Mouse (Mus musculus) liver, adult 2 months (tissue): Measurements from ENCODE around the gene Wbp11. TPM values are rescaled to one million over a fixed set of nuclear protein-coding genes. Genes with fewer than 3 reads are reported as not detected.

Source experiments
- DNase-seq: peaks from one replicate; pipeline ENCODE4 v3.0.0-alpha.2; 2011; ENCODE audit warnings: low read depth, low spot score; ENCODE audit errors: extremely low read depth
- H3K27ac ChIP-seq: fragments of 200-500 bp; replicated peaks from 2 replicates; pipeline ENCODE4 v1.5.1; 2012; ENCODE audit warnings: low read depth, mild to moderate bottlenecking, control low read depth, inconsistent platforms, low read length; ENCODE audit not compliant: insufficient read depth
- H3K27me3 ChIP-seq: fragments of 200-500 bp; 2 replicates; pipeline ENCODE4 v1.6.1; 2012; ENCODE audit warnings: mild to moderate bottlenecking, moderate library complexity, low read length, inconsistent platforms; ENCODE audit not compliant: control insufficient read depth, insufficient read depth
- H3K36me3 ChIP-seq: fragments of 200-500 bp; 2 replicates; pipeline ENCODE4 v1.6.1; 2012; ENCODE audit warnings: low read length, inconsistent platforms; ENCODE audit not compliant: control insufficient read depth, insufficient read depth
- H3K4me1 ChIP-seq: fragments of 200-500 bp; 2 replicates; pipeline ENCODE4 v1.6.1; 2011; ENCODE audit warnings: low read length; ENCODE audit not compliant: control insufficient read depth, insufficient read depth
- H3K4me3 ChIP-seq: fragments of 200-500 bp; 2 replicates; pipeline ENCODE4 v1.5.1; 2011; ENCODE audit warnings: low read depth, mild to moderate bottlenecking, control low read depth, low read length, moderate library complexity; ENCODE audit not compliant: insufficient read depth
- H3K79me2 ChIP-seq: fragments of 200-500 bp; 2 replicates; pipeline ENCODE4 v1.6.1; 2012; ENCODE audit warnings: inconsistent platforms, mild to moderate bottlenecking, low read length, moderate library complexity; ENCODE audit not compliant: control insufficient read depth, insufficient read depth
- H3K9ac ChIP-seq: fragments of 200-500 bp; 2 replicates; pipeline ENCODE4 v1.6.1; 2012; ENCODE audit warnings: low read depth, mild to moderate bottlenecking, control low read depth, inconsistent platforms, low read length
- CTCF ChIP-seq: fragments of 200-500 bp; IDR thresholded peaks from 2 replicates; pipeline ENCODE4 v1.5.1; 2011; ENCODE audit warnings: low read depth, low read length, control low read depth
- POLR2A ChIP-seq: fragments of 200-500 bp; IDR thresholded peaks from 2 replicates; pipeline ENCODE4 v1.6.1; 2011; ENCODE audit warnings: low read length, control low read depth; ENCODE audit not compliant: insufficient read depth; ENCODE audit errors: extremely low read depth
- WGBS: fragments of 180-500 bp; shearing (Covaris S2); methylation state at CpG from one replicate; pipeline ENCODE4 v1.1.7; 2018; 5-methylcytosine and 5-hydroxymethylcytosine counted together
- polyA plus RNA-seq: library from polyadenylated mRNA; depleted of rRNA; stranded (reverse); fragments of >200 nt; gene quantifications from 2 replicates; pipeline ENCODE4 v1.2.3, GENCODE M21; 2012
- total RNA-seq: library from RNA; depleted of rRNA; stranded (reverse); fragments of >200 nt; gene quantifications from 2 replicates; pipeline ENCODE4 v1.2.3, GENCODE M21; 2014

Wbp11 gene
- total and polyA plus RNA-seq, 2 experiments: 6.6 to 18.0 TPM

DNA sequence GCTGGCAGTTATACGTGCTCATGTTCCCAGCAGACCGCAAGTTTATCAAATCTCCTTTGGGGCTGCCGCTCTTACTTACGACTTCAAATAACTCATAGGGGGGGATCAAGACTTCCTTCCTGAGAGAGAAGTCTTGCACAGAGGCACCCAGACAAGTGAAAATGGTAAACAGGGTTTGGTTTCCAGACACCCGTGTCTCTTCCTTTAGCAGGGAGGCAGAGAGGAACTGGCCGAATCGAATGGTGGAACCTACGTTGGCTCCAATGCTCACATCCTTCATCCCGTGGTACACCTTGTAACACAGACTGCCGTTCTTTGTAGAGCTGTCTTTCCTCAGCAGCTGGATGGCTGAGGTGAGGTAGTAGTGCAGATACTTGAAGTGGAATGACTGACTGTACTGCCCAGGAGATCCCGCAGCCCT, 26.3 kb upstream of the Wbp11 start:
- Histone ChIP-seq H3K27ac (no peak overlapping the region), H3K9ac (no peak overlapping the region), H3K4me3 (no peak overlapping the region), H3K27me3 (no peaks in the 10 kb centered on the region), H3K36me3 (no peaks in the 10 kb centered on the region), H3K79me2 (no peaks in the 10 kb centered on the region), H3K4me1 (no peaks in the 10 kb centered on the region)
- 84% methylated on average over 11 of the region's 11 CpGs for WGBS
- DNase-seq: no peak
- TF ChIP-seq CTCF (no peak), POLR2A (no peak)

DNA sequence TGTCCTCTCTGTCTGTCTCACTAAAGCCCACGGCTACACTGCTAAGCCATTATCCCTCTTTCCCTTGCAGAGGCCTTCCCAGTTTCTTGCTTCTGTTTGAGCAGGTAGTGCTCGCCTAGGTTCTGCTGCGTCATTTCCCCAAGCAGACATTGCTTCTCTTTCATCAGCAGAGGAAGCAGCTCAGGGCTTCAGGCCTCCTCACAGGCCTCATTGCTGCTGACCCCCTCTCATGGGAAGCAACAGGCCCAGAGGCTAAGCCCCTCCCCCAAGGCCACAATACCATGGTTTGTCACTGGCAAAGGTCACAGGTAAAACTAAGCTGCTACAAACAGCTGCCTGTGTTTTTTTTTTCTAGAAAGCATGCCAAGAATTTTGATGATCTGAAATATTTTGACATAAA, 24.7 kb upstream of the Wbp11 start:
- H3K79me2 ChIP-seq: no peaks in the 10 kb centered on the region
- H3K27me3 ChIP-seq: no peaks in the 10 kb centered on the region
- TF ChIP-seq CTCF (no peak), POLR2A (no peak)
- no peak overlapping the region for H3K27ac ChIP-seq
- no peaks in the 10 kb centered on the region for H3K36me3 ChIP-seq
- no peak overlapping the region for H3K9ac ChIP-seq
- no peak overlapping the region for H3K4me3 ChIP-seq
- H3K4me1 ChIP-seq: no peaks in the 10 kb centered on the region
- DNase-seq: no peak
- WGBS: 77% methylated on average over 3 of the region's 3 CpGs

DNA sequence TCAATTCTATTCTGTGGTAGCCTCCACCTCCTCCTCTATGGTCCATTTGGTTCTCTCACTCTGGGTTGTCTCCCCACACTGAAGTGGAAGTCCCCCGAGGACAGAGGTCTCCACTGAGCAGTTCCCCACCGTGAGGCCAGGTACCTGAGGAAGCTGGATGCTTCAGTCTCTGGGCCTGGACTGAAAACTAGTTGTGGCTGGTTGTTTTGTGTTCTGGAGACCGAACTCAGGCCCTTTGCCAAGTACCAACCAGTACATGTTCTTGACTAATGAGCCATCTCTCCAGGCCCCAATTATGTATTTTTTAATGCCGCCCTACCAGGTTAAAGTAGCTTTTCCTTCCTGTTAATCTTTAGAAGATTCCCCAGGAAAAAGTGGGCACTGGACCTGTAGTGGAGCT, 24.3 kb upstream of the Wbp11 start:
- 87% methylated on average over 4 of the region's 4 CpGs for WGBS

DNA sequence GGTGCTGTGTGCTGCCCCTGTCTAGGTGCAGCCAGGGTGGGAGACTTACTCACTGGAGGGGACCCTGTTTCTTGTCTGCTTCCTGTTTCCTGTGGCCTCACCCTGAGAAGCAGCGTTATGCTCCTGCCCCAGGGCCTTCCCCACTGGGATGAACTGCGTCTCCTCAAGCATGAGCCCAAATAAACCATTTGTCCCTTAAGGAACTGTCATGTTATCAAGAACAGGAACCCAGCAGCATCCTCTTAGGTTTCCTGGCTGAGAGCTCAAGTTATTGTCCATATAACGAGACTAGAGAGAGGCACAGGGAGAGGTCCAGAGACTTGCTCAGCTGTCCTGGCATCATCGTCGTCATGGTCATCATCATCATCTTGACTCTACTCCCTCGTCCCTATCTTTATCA, 22.2 kb upstream of the Wbp11 start:
- TF ChIP-seq POLR2A (no peak), CTCF (no peak)
- no peak for DNase-seq
- WGBS: 77% methylated on average over 6 of the region's 6 CpGs
- H3K36me3 ChIP-seq: no peaks in the 10 kb centered on the region
- no peak overlapping the region for H3K27ac ChIP-seq
- no peak overlapping the region for H3K4me3 ChIP-seq
- H3K4me1 ChIP-seq: no peaks in the 10 kb centered on the region
- H3K9ac ChIP-seq: no peak overlapping the region
- H3K79me2 ChIP-seq: no peaks in the 10 kb centered on the region
- no peaks in the 10 kb centered on the region for H3K27me3 ChIP-seq

More for the DNA sequence above, 24.3 kb upstream of the Wbp11 start:
- Histone ChIP-seq H3K4me3 (no peak overlapping the region), H3K4me1 (no peaks in the 10 kb centered on the region), H3K79me2 (no peaks in the 10 kb centered on the region), H3K27ac (no peak overlapping the region), H3K27me3 (no peaks in the 10 kb centered on the region), H3K9ac (no peak overlapping the region), H3K36me3 (no peaks in the 10 kb centered on the region)
- no peak for DNase-seq
- no peak for TF ChIP-seq CTCF
- no peak for TF ChIP-seq POLR2A

DNA sequence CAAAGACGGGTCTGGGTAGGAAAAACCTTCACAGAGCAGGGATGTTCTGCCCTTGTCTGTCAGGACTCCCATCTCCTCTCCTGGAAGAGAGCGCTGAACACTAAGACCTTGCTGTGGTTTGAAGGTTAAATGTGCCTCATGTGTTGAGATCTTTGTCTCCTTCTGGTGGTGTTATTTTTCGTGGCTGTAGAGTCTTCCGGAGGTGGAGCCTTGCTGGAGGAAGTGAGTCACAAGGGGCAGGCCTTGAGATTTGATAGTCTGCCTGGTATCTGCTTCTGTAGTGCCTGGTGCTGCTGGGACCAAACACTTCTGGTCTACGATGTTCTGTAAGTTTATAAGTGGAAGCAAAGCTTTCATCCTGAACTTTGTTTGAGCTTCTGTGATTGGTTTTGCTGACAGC, 20.9 kb upstream of the Wbp11 start:
- Histone ChIP-seq H3K27me3 (no peaks in the 10 kb centered on the region), H3K9ac (no peak overlapping the region), H3K4me3 (no peak overlapping the region), H3K79me2 (no peaks in the 10 kb centered on the region), H3K36me3 (no peaks in the 10 kb centered on the region), H3K27ac (no peak overlapping the region), H3K4me1 (no peaks in the 10 kb centered on the region)
- DNase-seq: no peak
- TF ChIP-seq POLR2A: no peak
- no peak for TF ChIP-seq CTCF
- 81% methylated on average over 5 of the region's 5 CpGs for WGBS

DNA sequence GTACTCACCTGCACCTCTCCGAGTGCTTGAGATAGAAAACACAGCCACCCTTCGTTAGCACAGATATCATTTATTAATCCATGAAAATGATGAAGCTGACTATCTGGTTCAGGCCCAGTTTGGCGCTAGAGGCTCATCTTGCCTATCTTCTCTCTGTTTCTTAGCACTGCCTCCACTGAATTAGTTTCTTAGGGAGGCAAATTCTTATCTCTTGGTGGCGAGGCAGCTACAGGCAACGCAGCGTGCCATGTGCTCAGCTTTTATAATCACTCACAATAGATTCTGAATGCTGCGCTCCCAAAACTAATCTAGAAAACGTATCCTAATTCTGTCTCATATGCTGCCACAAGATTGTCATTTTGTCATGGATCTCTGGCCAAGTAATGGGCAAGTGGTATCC, 20.4 kb upstream of the Wbp11 start:
- Histone ChIP-seq H3K4me1 (no peaks in the 10 kb centered on the region), H3K36me3 (no peaks in the 10 kb centered on the region), H3K4me3 (no peak overlapping the region), H3K27me3 (no peaks in the 10 kb centered on the region), H3K27ac (no peak overlapping the region), H3K9ac (no peak overlapping the region), H3K79me2 (no peaks in the 10 kb centered on the region)
- DNase-seq: no peak
- 86% methylated on average over 8 of the region's 8 CpGs for WGBS
- TF ChIP-seq CTCF (no peak), POLR2A (no peak)
